Mouse (Mus musculus): Measurements from ENCODE around the gene 4931422A03Rik.
"Not testable (repeated sequence)": the region's sequence is repeated elsewhere in the genome, so short reads cannot be mapped to it uniquely, and the experiment has no call there.

DNA sequence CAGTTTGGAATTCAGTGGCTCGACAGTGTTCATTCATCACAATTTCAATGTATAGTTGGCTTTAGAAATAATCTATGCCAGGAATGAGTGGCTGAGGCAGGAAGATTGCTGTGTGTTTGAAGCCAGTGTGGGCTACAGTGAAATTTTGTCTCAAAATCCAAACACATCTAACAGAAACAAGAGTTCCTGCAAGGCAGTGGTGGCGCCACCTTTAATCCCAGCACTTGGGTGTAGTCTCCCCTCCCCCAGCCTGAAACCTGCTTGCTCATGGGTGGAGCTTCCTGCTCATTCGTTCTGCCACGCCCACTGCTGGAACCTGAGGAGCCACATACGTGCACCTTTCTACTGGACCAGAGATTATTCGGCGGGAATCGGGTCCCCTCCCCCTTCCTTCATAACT lies 40.6 kb downstream of the 4931422A03Rik start:
- not testable (repeated sequence) for TF ChIP-seq POLR2A (IDR thresholded peaks at IDR 0.05; ENCODE audit: borderline replicate concordance, control insufficient read depth, low read depth, low read length); CTCF (IDR thresholded peaks at IDR 0.05; ENCODE audit: control insufficient read depth, insufficient read depth, low read length)

Data from bone marrow, adult 2 months (tissue).